Mouse (Mus musculus) testis, adult 2 months (tissue): ENCODE data around the gene Susd6.

Experiments used
- CTCF ChIP-seq: fragments of 200-500 bp; IDR thresholded peaks from 2 replicates; pipeline ENCODE4 v1.5.1; 2012; ENCODE audit warnings: low read depth, mild to moderate bottlenecking, inconsistent platforms, low read length, moderate library complexity; ENCODE audit not compliant: control insufficient read depth, insufficient read depth, insufficient replicate concordance
- POLR2A ChIP-seq: fragments of 200-500 bp; IDR thresholded peaks from 2 replicates; pipeline ENCODE4 v1.6.1; 2012; ENCODE audit warnings: low read depth, mild to moderate bottlenecking, inconsistent platforms, low read length, moderate library complexity; ENCODE audit not compliant: control insufficient read depth

DNA sequence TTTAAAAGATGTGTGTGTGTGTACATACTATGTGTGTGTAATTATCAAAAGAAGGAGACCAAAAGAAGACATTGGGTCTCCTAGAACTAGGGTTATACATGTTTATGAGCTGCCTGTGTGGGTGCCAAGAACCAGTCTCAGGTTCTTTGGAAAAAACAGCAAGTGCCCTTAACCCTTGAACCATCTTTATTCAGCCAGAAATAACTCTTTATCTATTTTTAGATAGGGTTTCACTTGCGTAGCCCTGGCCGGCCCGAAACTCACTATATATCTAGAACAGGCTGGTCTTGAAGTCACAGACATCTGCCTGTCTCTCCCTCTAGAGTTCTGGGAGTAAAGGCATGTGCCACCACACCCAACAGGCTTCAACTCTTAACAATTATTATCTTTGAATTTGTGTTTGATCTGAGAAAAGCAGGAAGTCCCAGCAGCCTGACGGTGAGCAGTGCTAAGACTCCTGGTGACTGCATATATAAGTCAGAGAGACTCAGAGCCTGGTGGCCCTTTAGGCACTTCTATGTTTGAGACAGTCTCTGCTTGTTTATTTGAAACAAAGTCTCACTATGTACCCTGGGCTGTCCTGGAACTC, 14.2 kb upstream of the Susd6 start:
- TF ChIP-seq POLR2A: no peak
- TF ChIP-seq CTCF: no peak
